Mouse (Mus musculus): ENCODE data around the gene Gm3676. TPM values are rescaled to one million over a fixed set of nuclear protein-coding genes. Genes with fewer than 3 reads are reported as not detected.

Gene Gm3676
- polyA plus RNA-seq (2017; shearing (Covaris generic)): not detected

GRCm38 (mm10) chr14:41646387-41646786 is at the start of gene Gm3676:
Gene Gm3676 (minus strand): TSS chr14:41646487.

GRCm38 (mm10) chr14:41624512-41624911 is 21.8 kb downstream of the Gm3676 start, which contains the start of gene Gm3072:
Gene Gm3072 (minus strand): TSS chr14:41624612.

Other genes with a start within 250 kb of the Gm3676 start
- gene Gm6482, start 238.2 kb downstream of the Gm3676 start, polyA plus RNA-seq (2017; shearing (Covaris generic)): not detected
- not detected for gene Gm7954, start 193.0 kb downstream of the Gm3676 start, polyA plus RNA-seq (2017; shearing (Covaris generic))
- not detected for gene Gm3486, start 157.0 kb downstream of the Gm3676 start, polyA plus RNA-seq (2017; shearing (Covaris generic))
- not detected for gene Gm7970, start 90.9 kb downstream of the Gm3676 start, polyA plus RNA-seq (2017; shearing (Covaris generic))
- not detected for gene 1700049E17Rik2, start 73.3 kb downstream of the Gm3676 start, polyA plus RNA-seq (2017; shearing (Covaris generic))
- gene Gm3072, start 21.9 kb downstream of the Gm3676 start, polyA plus RNA-seq (2017; shearing (Covaris generic)): not detected
- gene Gm8068, start 55.4 kb upstream of the Gm3676 start, polyA plus RNA-seq (2017; shearing (Covaris generic)): not detected
- gene Gm7929, start 104.1 kb upstream of the Gm3676 start, polyA plus RNA-seq (2017; shearing (Covaris generic)): not detected
- not detected for gene Gm47189, start 126.0 kb upstream of the Gm3676 start, polyA plus RNA-seq (2017; shearing (Covaris generic))